8 mouse cellular contexts compared by ENCODE assay signal in genomic region chr3:152478599-152479435, GRCm38 (mm10).
A peak's percentile ranks its signal among the peaks of the same experiment; 100 is the strongest.
DNase-seq lines count a peak whose midpoint lies in the region; ATAC-seq and TF ChIP-seq lines count a peak whose summit lies in the region.

No protein-coding gene starts in this region.

- no peaks in the 10 kb centered on the region for H3K79me2 ChIP-seq in macrophage (ENCODE audit: inconsistent target)

- DNase-seq in layer of hippocampus, adult 2 months (ENCODE audit: low spot score in 2 of 2): no peak
- no peak for DNase-seq in layer of hippocampus, postnatal 14 days (ENCODE audit: low spot score in 2 of 2)
- peak; percentile 89 for DNase-seq in kidney, postnatal 0 days (ENCODE audit: low spot score)
- peak; percentile 31 to 59 for DNase-seq in spleen, postnatal 36 days (ENCODE audit: low spot score in 2 of 2)
- no peak for DNase-seq in right cerebral cortex, postnatal 36 days (ENCODE audit: low spot score in 2 of 2)

- no peaks in the 10 kb centered on the region for H3K9me3 ChIP-seq in heart, embryonic 12.5 days (replicated peaks)
- H3K9me3 ChIP-seq in kidney, postnatal 0 days (replicated peaks; ENCODE audit: low read length): no peaks in the 10 kb centered on the region

- H3K27ac ChIP-seq in layer of hippocampus, adult 2 months: peak overlapping the region; percentile 75; the same call in 1 of the 2 replicates
- H3K27ac ChIP-seq in heart, embryonic 12.5 days (ENCODE audit: poor library complexity, severe bottlenecking): peak overlapping the region; percentile 21; the same call in 1 of the 2 replicates
- peak overlapping the region; percentile 65; the same call in 1 of the 2 replicates for H3K27ac ChIP-seq in kidney, postnatal 0 days
- peak overlapping the region; percentile 83 for H3K27ac ChIP-seq in macrophage

- TF ChIP-seq CTCF in layer of hippocampus, adult 2 months (conservative IDR thresholded peaks at IDR 0.05): no peak
- TF ChIP-seq CTCF in kidney, postnatal 0 days (IDR thresholded peaks at IDR 0.05; ENCODE audit: low read depth): no peak

- no peaks in the 10 kb centered on the region for H3K36me3 ChIP-seq in heart, embryonic 12.5 days
- H3K36me3 ChIP-seq in kidney, postnatal 0 days (ENCODE audit: insufficient read depth, low read length): no peaks in the 10 kb centered on the region
- no peaks in the 10 kb centered on the region for H3K36me3 ChIP-seq in macrophage (ENCODE audit: inconsistent target)

- peak overlapping the region; percentile 88 for H3K4me2 ChIP-seq in heart, embryonic 12.5 days
- peak overlapping the region; percentile 65 for H3K4me2 ChIP-seq in kidney, postnatal 0 days (ENCODE audit: low read length)

- H3K4me1 ChIP-seq in heart, embryonic 12.5 days (replicated peaks): peaks cover 17% of the 10 kb centered on the region
- 0 out of 2 replicates have a peak, but pooled peaks cover 3% of the 10 kb centered on the region for H3K4me1 ChIP-seq in kidney, postnatal 0 days (replicated peaks; ENCODE audit: insufficient read depth, low read length)

- peak overlapping the region; percentile 44 for H3K4me3 ChIP-seq in layer of hippocampus, adult 2 months
- H3K4me3 ChIP-seq in heart, embryonic 12.5 days: peak overlapping the region; percentile 49
- peak overlapping the region; percentile 43 for H3K4me3 ChIP-seq in kidney, postnatal 0 days (replicated peaks; ENCODE audit: low read depth, low read length)
- peak overlapping the region; percentile 46 for H3K4me3 ChIP-seq in macrophage (ENCODE audit: inconsistent target)

- 2% methylated on average over 14 of the region's 16 CpGs for WGBS in heart, embryonic 12.5 days
- WGBS in kidney, postnatal 0 days: 3% methylated on average over 14 of the region's 16 CpGs
- WGBS in macrophage (ENCODE audit: missing documents): 2% methylated on average over 11 of the region's 16 CpGs

- H3K27me3 ChIP-seq in heart, embryonic 12.5 days (replicated peaks): no peaks in the 10 kb centered on the region
- no peaks in the 10 kb centered on the region for H3K27me3 ChIP-seq in kidney, postnatal 0 days (ENCODE audit: insufficient read depth, low read length)

- ATAC-seq in common myeloid progenitor, adult 5-6 weeks (replicated peaks; ENCODE audit: low read depth, poor library complexity, severe bottlenecking): peak; percentile 52
- ATAC-seq in heart, embryonic 12.5 days (ENCODE audit: insufficient number of reproducible peaks, low FRiP score): peak; percentile 79
- peak; percentile 75 for ATAC-seq in kidney, postnatal 0 days (replicated peaks; ENCODE audit: low FRiP score, low read depth)

- H3K9ac ChIP-seq in heart, embryonic 12.5 days: peak overlapping the region; percentile 72
- peak overlapping the region; percentile 53; the same call in 1 of the 2 replicates for H3K9ac ChIP-seq in kidney, postnatal 0 days (ENCODE audit: low read depth, low read length)

Comparison
In these comparisons a context has a peak if more than half of its experiments do, and no peak if none do; other contexts are left out.
1. DNase-seq: peak in kidney, postnatal 0 days (single experiment) and spleen, postnatal 36 days (2 of 2); none in layer of hippocampus, adult 2 months (0 of 2), layer of hippocampus, postnatal 14 days (0 of 2) and right cerebral cortex, postnatal 36 days (0 of 2).
2. H3K27ac ChIP-seq: peak in every context shown above with its lines; median percentile 83 in macrophage; 75 in layer of hippocampus, adult 2 months; 65 in kidney, postnatal 0 days; 21 in heart, embryonic 12.5 days.
3. Peak in every context shown above with its lines, with median percentiles within 50 percentile points of each other: H3K4me3 ChIP-seq and ATAC-seq.